Mouse (Mus musculus): ENCODE data around the gene Rab26. TPM values are rescaled to one million over a fixed set of nuclear protein-coding genes. Genes with fewer than 3 reads are reported as not detected.

Gene Rab26
- polyA plus RNA-seq, 1 experiment, result 118 TPM

GRCm38 (mm10) chr17:24514270-24515257 is 19.4 kb downstream of the Rab26 start:
- no peak for DNase-seq (ENCODE audit: extremely low spot score in 1 of 2, low spot score in 1 of 2)

- DNase-seq (ENCODE audit: extremely low spot score in 1 of 2, low spot score in 1 of 2), result peak in 1 of 2 experiments; percentile 86
Measured at GRCm38 (mm10) chr17:24513609-24514008, 20.4 kb downstream of the Rab26 start.

- DNase-seq (ENCODE audit: extremely low spot score in 1 of 2, low spot score in 1 of 2), result no peak
Measured at GRCm38 (mm10) chr17:24507806-24508460, 26.1 kb downstream of the Rab26 start.

GRCm38 (mm10) chr17:24507129-24507664 is 26.8 kb downstream of the Rab26 start:
- DNase-seq (ENCODE audit: extremely low spot score in 1 of 2, low spot score in 1 of 2), result no peak

- DNase-seq (ENCODE audit: extremely low spot score in 1 of 2, low spot score in 1 of 2), result peak in 1 of 2 experiments; percentile 73
Measured at GRCm38 (mm10) chr17:24506332-24507070, 27.5 kb downstream of the Rab26 start.

GRCm38 (mm10) chr17:24505286-24505955 is 28.6 kb downstream of the Rab26 start:
- DNase-seq (ENCODE audit: extremely low spot score in 1 of 2, low spot score in 1 of 2), result no peak

GRCm38 (mm10) chr17:24504085-24504484 is 29.9 kb downstream of the Rab26 start:
- DNase-seq (ENCODE audit: extremely low spot score in 1 of 2, low spot score in 1 of 2), result no peak

- DNase-seq (ENCODE audit: extremely low spot score in 1 of 2, low spot score in 1 of 2), result no peak
Measured at GRCm38 (mm10) chr17:24502208-24502607, 31.8 kb downstream of the Rab26 start.

- DNase-seq (ENCODE audit: extremely low spot score in 1 of 2, low spot score in 1 of 2), result no peak
Measured at GRCm38 (mm10) chr17:24496026-24496425, 38.0 kb downstream of the Rab26 start.

DNA sequence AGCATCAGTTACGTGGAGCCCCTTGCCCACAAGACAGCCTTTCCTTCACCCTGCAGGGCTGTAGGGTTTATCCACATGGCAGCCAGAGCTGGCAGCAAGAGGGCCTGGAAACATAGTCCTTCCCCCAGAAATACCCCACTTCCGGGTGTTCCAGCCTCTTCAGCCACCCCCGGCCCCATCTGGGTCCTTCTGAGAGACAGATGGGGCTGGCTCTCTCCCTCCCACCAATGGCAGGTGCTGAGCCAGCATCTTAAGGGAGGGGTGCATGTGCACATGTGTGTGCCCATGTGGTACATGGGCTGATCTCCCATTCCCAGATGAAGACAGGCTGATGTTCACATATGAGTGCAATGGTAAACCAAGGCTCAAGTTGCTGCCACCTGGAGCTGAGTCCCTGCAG is 38.6 kb downstream of the Rab26 start:
- peak in 1 of 2 experiments; percentile 78 for DNase-seq (ENCODE audit: extremely low spot score in 1 of 2, low spot score in 1 of 2)

- DNase-seq (ENCODE audit: extremely low spot score in 1 of 2, low spot score in 1 of 2), result peak in 1 of 2 experiments; percentile 74
Measured at GRCm38 (mm10) chr17:24494627-24495335, 39.2 kb downstream of the Rab26 start.

DNA sequence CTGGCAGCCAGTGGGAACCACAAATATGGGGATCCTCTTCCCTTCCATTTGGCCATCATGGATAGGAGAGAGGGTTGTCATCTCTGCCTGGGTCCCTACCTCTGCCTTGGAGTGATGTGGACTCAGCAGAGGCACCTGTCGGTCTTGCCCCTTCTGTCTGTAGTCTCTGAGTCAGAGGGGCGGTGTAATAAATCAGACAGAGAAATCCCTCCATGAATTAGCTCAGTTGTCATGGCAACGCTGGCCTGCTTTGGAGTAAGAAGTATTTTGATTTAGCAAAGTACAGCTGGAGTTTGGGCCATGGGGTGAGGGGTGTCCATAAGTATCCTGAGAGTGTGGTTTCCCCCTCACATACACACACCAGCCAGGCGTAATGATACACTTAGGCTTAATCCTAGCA is 43.6 kb downstream of the Rab26 start:
- DNase-seq (ENCODE audit: extremely low spot score in 1 of 2, low spot score in 1 of 2), result no peak

DNA sequence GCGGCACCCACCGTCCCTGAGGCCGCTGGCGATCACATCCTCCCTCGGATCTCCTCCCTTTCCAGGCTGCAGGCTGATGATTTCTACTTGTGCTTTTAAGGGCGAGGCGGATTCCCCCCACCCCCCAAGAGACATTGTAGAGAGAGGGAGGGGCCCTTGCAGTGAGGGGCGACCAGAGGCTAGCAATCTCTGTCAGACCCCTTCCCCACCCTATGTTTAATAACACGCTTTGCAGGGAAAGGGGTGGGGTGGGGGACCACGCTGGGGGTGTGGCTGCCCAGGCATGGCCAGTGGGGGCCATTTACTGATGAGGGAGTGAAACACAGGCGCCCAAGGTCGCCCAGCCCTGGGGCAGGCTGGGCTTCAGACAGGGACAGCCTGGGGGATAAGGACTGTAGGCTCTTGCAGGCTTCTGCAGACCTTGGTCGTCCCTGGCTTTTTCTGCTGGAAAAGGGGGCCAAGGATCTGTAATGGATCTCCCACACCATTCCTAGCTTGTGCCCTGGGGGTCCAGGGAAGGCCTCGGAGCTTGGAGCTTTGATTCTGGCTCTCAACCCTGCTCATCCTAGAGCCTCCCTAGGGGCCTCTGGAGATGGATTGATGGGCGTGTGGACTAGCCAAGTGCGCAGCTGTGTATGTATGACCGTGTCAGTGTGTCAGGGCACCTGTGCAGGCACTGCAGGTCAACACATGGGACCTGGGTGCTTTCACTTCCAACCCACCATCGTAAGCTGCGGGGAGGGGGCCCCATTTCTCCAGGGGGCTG is 44.6 kb downstream of the Rab26 start:
- no peak for DNase-seq (ENCODE audit: extremely low spot score in 1 of 2, low spot score in 1 of 2)

GRCm38 (mm10) chr17:24488662-24489264 is 45.2 kb downstream of the Rab26 start:
- DNase-seq (ENCODE audit: extremely low spot score in 1 of 2, low spot score in 1 of 2), result no peak

GRCm38 (mm10) chr17:24488186-24488661 is 45.8 kb downstream of the Rab26 start, which contains the start of gene Caskin1:
Gene Caskin1 (plus strand): TSS chr17:24488601.
- DNase-seq (ENCODE audit: extremely low spot score in 1 of 2, low spot score in 1 of 2), result peak in 1 of 2 experiments; percentile 81

- DNase-seq (ENCODE audit: extremely low spot score in 1 of 2, low spot score in 1 of 2), result no peak
Measured at GRCm38 (mm10) chr17:24485090-24485860, 48.7 kb downstream of the Rab26 start.

DNA sequence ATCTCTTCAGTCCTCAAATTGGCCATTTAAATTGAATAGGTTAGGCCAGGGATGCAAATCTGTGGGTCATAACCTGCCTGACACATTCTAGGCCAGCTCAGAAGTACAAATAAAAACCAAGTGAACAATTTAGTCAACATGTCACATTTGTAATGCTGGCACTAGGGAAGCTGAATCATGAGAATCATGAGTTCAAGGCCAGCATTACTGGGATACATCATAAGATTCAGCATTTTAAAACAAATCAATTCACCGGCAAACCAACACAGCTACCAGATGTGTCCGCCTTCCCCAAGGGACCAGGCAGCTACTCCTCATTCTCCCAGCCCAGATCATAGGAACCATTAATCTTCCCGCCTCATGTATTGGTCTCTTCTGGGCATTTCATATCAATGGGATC is 50.5 kb downstream of the Rab26 start:
- no peak for DNase-seq (ENCODE audit: extremely low spot score in 1 of 2, low spot score in 1 of 2)
